Mouse (Mus musculus) forelimb bud, embryonic 11.5 days (tissue): ENCODE results near the gene Pik3cd.
A peak's percentile ranks its signal among the peaks of the same experiment; 100 is the strongest.

Source experiments
- DNase-seq: peaks from one replicate; pipeline ENCODE4 v3.0.0-alpha.2; 2012; ENCODE audit warnings: low read depth, low spot score

Gene Pik3cd

GRCm38 (mm10) chr4:149689822-149690700, 12.3 kb downstream of the Pik3cd start:
- DNase-seq, result no peak

GRCm38 (mm10) chr4:149688861-149689260, 13.5 kb downstream of the Pik3cd start:
- DNase-seq, result no peak

GRCm38 (mm10) chr4:149684841-149685623, 17.3 kb downstream of the Pik3cd start:
- no peak for DNase-seq

GRCm38 (mm10) chr4:149683875-149684274, 18.5 kb downstream of the Pik3cd start:
- no peak for DNase-seq

- no peak for DNase-seq
Observed at GRCm38 (mm10) chr4:149679056-149679770, 23.2 kb downstream of the Pik3cd start.

GRCm38 (mm10) chr4:149678006-149678405, 24.4 kb downstream of the Pik3cd start:
- no peak for DNase-seq

GRCm38 (mm10) chr4:149675378-149676261, 26.8 kb downstream of the Pik3cd start:
- peak; percentile 46 for DNase-seq

- DNase-seq, result no peak
Observed at GRCm38 (mm10) chr4:149674814-149675377, 27.5 kb downstream of the Pik3cd start.

- DNase-seq, result no peak
Observed at GRCm38 (mm10) chr4:149672747-149673146, 29.6 kb downstream of the Pik3cd start.

- no peak for DNase-seq
Observed at GRCm38 (mm10) chr4:149671175-149671574, 31.2 kb downstream of the Pik3cd start.

- no peak for DNase-seq
Observed at GRCm38 (mm10) chr4:149665692-149666090, 36.7 kb downstream of the Pik3cd start.

- DNase-seq, result no peak
Observed at GRCm38 (mm10) chr4:149665016-149665691, 37.2 kb downstream of the Pik3cd start.

GRCm38 (mm10) chr4:149663849-149664503, 38.4 kb downstream of the Pik3cd start:
- DNase-seq, result no peak

GRCm38 (mm10) chr4:149661967-149662589, 40.3 kb downstream of the Pik3cd start:
- DNase-seq, result no peak

- no peak for DNase-seq
Observed at GRCm38 (mm10) chr4:149660598-149660997, 41.8 kb downstream of the Pik3cd start.

GRCm38 (mm10) chr4:149659495-149660116, 42.8 kb downstream of the Pik3cd start:
- no peak for DNase-seq

- no peak for DNase-seq
Observed at GRCm38 (mm10) chr4:149657858-149658416, 44.4 kb downstream of the Pik3cd start.

- peak; percentile 29 for DNase-seq
Observed at GRCm38 (mm10) chr4:149654232-149654631, 48.1 kb downstream of the Pik3cd start.
